Mouse (Mus musculus) megakaryocyte, embryonic 14.5 days (primary cell): Measurements from ENCODE around the gene Cst12.

Experiments
- FLI1 ChIP-seq: IDR thresholded peaks from 2 replicates; pipeline ENCODE4 v1.6.1; 2012; ENCODE audit warnings: low read length, inconsistent platforms, mixed read lengths
- GATA1 ChIP-seq: IDR thresholded peaks from 3 replicates; pipeline ENCODE4 v1.6.1; 2012; ENCODE audit warnings: mixed read lengths, low read length, inconsistent platforms, borderline replicate concordance

DNA sequence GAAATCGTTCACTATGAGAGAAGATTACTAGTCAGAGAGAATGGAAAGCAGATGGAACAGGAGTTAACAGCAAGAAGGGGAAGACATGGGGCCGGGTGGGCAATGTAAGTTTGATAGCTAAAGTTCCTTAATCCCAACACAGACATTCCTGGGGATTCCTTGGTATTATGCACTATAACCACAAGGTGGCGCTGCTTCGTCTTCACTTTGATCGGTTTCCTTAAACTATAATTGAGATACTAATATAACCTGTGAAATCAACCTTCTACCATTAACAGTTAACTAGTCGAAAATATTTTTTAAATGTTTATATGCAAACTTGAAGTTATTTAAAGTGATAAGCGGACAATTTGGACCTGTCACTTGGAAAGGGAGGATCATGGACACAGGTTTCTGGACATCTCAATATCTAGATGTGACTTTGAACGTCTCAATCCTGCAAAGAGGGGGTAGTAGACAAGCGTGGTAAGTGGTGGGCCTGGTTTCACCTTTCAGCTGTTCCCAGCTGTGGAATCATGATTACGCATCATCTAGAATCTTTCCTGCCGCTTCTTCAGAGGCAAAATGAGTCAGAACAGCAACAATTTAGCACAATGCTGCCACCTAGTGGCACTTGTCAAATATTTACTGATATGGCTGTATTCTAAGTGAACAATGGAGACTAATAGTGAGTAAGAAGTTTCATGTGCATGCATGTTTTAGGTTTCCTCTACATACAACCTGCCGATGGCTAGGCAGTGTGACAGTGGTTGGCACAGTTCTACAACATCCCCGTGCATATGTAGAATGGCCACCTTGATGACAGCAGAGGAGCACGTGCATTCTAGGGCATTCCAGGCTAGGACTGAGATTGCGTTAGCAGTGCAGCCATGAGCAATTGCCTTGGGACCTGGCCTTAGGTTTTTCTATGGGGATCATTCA is 37.0 kb upstream of the Cst12 start:
- TF ChIP-seq GATA1 (no peak), FLI1 (no peak)
